Mouse (Mus musculus) CH12.LX (cell line): ENCODE measurements around the gene Runx3. TPM values are rescaled to one million over a fixed set of nuclear protein-coding genes. Genes with fewer than 3 reads are reported as not detected.

Experiments
- DNase-seq: peaks from one replicate; pipeline ENCODE4 v3.0.0-alpha.2; 2013; ENCODE audit errors: extremely low read depth
- H3K27ac ChIP-seq: 2 replicates; pipeline ENCODE4 v1.5.1; 2012; ENCODE audit warnings: low read depth, mild to moderate bottlenecking, control low read depth, moderate library complexity; ENCODE audit not compliant: insufficient read depth
- H3K27me3 ChIP-seq: replicated peaks from 2 replicates; pipeline ENCODE3; 2012; ENCODE audit warnings: inconsistent platforms
- H3K36me3 ChIP-seq, 2 experiments: replicated peaks in 1 of 2; 2 replicates each; pipeline versions ENCODE3 to v1.6.1; 2012; ENCODE audit warnings: inconsistent platforms in 1 of 2, low read length in 1 of 2, mild to moderate bottlenecking in 1 of 2, mixed read lengths in 1 of 2, moderate library complexity in 1 of 2; ENCODE audit not compliant: control insufficient read depth in 1 of 2, insufficient read depth in 1 of 2
- H3K4me1 ChIP-seq, 2 experiments: 2 replicates each; pipeline ENCODE4 v1.6.1; 2012; ENCODE audit warnings: inconsistent platforms in 1 of 2, moderate library complexity in 1 of 2; ENCODE audit not compliant: insufficient read depth in 2 of 2, control insufficient read depth in 1 of 2
- H3K4me2 ChIP-seq: 2 replicates; pipeline ENCODE4 v1.6.1; 2012; ENCODE audit warnings: low read depth, mild to moderate bottlenecking, control low read depth; ENCODE audit not compliant: poor library complexity, insufficient read depth, severe bottlenecking
- H3K4me3 ChIP-seq, 3 experiments: fragments of 150-350 bp in 1 of 3; sonication (generic) in 1 of 3; replicated peaks in 1 of 3; 2 replicates each; pipeline versions ENCODE3 to v1.5.1; 2011 to 2012; ENCODE audit warnings: low read depth in 2 of 3, low read length in 2 of 3, mild to moderate bottlenecking in 2 of 3, moderate library complexity in 2 of 3, control low read depth in 1 of 3, improper control_type of control experiment in 1 of 3, inconsistent platforms in 1 of 3, mixed read lengths in 1 of 3; ENCODE audit not compliant: poor library complexity in 1 of 3
- H3K79me2 ChIP-seq: replicated peaks from 2 replicates; pipeline ENCODE4 v1.6.1; 2012; ENCODE audit warnings: mild to moderate bottlenecking, moderate library complexity; ENCODE audit not compliant: control insufficient read depth, poor library complexity, insufficient read depth, severe bottlenecking; ENCODE audit errors: extremely low read depth
- H3K9ac ChIP-seq: 2 replicates; pipeline ENCODE4 v1.6.1; 2012; ENCODE audit warnings: low read depth, mild to moderate bottlenecking, control low read depth, moderate library complexity; ENCODE audit not compliant: insufficient read depth
- H3K9me3 ChIP-seq: replicated peaks from 2 replicates; pipeline ENCODE3; 2012; ENCODE audit warnings: low read length, inconsistent platforms, mixed read lengths
- BHLHE40 ChIP-seq: IDR thresholded peaks from 2 replicates; pipeline ENCODE4 v1.6.1; 2011; ENCODE audit warnings: mild to moderate bottlenecking, low read depth, low read length, improper control_type of control experiment
- CHD2 ChIP-seq: IDR thresholded peaks from 2 replicates; pipeline ENCODE4 v1.6.1; 2011; ENCODE audit warnings: low read length, improper control_type of control experiment
- CTCF ChIP-seq, 2 experiments: IDR thresholded peaks in 1 of 2; conservative IDR thresholded peaks in 1 of 2; 2 replicates each; pipeline ENCODE4 v1.5.1; 2011 to 2012; ENCODE audit warnings: low read depth in 2 of 2, low read length in 2 of 2, improper control_type of control experiment in 1 of 2, inconsistent platforms in 1 of 2, mild to moderate bottlenecking in 1 of 2, moderate library complexity in 1 of 2
- ELF1 ChIP-seq: IDR thresholded peaks from 2 replicates; pipeline ENCODE4 v1.6.1; 2014; ENCODE audit warnings: low read depth, mild to moderate bottlenecking, inconsistent platforms, low read length, improper control_type of control experiment
- ETS1 ChIP-seq: conservative IDR thresholded peaks from 2 replicates; pipeline ENCODE4 v1.6.1; 2012; ENCODE audit warnings: low read depth, mild to moderate bottlenecking, inconsistent platforms, low read length, improper control_type of control experiment, moderate library complexity
- GABPA ChIP-seq: IDR thresholded peaks from 2 replicates; pipeline ENCODE4 v1.6.1; 2012; ENCODE audit warnings: low read depth, low read length, improper control_type of control experiment, inconsistent platforms; ENCODE audit not compliant: insufficient replicate concordance
- HCFC1 ChIP-seq: IDR thresholded peaks from 2 replicates; pipeline ENCODE4 v1.6.1; 2012; ENCODE audit warnings: low read depth, mild to moderate bottlenecking, inconsistent platforms, low read length, improper control_type of control experiment
- IRF4 ChIP-seq: IDR thresholded peaks from 2 replicates; pipeline ENCODE4 v1.6.1; 2014; ENCODE audit warnings: low read depth, mild to moderate bottlenecking, inconsistent platforms, low read length, improper control_type of control experiment
- JUND ChIP-seq: conservative IDR thresholded peaks from 2 replicates; pipeline ENCODE4 v1.6.1; 2011; ENCODE audit warnings: low read depth, low read length, improper control_type of control experiment
- KAT2A ChIP-seq: IDR thresholded peaks from 2 replicates; pipeline ENCODE4 v1.6.1; 2012; ENCODE audit warnings: low read length, improper control_type of control experiment, inconsistent platforms; ENCODE audit not compliant: insufficient replicate concordance
- MAZ ChIP-seq: IDR thresholded peaks from 2 replicates; pipeline ENCODE4 v1.6.1; 2012; ENCODE audit warnings: low read depth, mild to moderate bottlenecking, inconsistent platforms, low read length, improper control_type of control experiment, moderate library complexity
- MEF2A ChIP-seq: IDR thresholded peaks from 2 replicates; pipeline ENCODE4 v1.6.1; 2014; ENCODE audit warnings: low read depth, mild to moderate bottlenecking, inconsistent platforms, low read length, improper control_type of control experiment, borderline replicate concordance
- MXI1 ChIP-seq: IDR thresholded peaks from 2 replicates; pipeline ENCODE4 v1.6.1; 2011; ENCODE audit warnings: mild to moderate bottlenecking, low read depth, low read length, improper control_type of control experiment
- NELFE ChIP-seq: IDR thresholded peaks from 2 replicates; pipeline ENCODE4 v1.6.1; 2011; ENCODE audit warnings: low read depth, low read length, improper control_type of control experiment
- NRF1 ChIP-seq: IDR thresholded peaks from 2 replicates; pipeline ENCODE4 v1.6.1; 2014; ENCODE audit warnings: low read depth, mild to moderate bottlenecking, inconsistent platforms, low read length, improper control_type of control experiment, moderate library complexity
- RAD21 ChIP-seq: IDR thresholded peaks from 2 replicates; pipeline ENCODE4 v1.6.1; 2011; ENCODE audit warnings: low read depth, mild to moderate bottlenecking, low read length, improper control_type of control experiment, moderate library complexity
- SIN3A ChIP-seq: IDR thresholded peaks from 2 replicates; pipeline ENCODE4 v1.6.1; 2012; ENCODE audit warnings: low read length, improper control_type of control experiment, inconsistent platforms
- TCF12 ChIP-seq: IDR thresholded peaks from 2 replicates; pipeline ENCODE4 v1.6.1; 2014; ENCODE audit warnings: low read depth, mild to moderate bottlenecking, inconsistent platforms, low read length, improper control_type of control experiment
- UBTF ChIP-seq: IDR thresholded peaks from 2 replicates; pipeline ENCODE4 v1.6.1; 2012; ENCODE audit warnings: low read depth, mild to moderate bottlenecking, inconsistent platforms, low read length, improper control_type of control experiment, moderate library complexity
- USF1 ChIP-seq: IDR thresholded peaks from 2 replicates; pipeline ENCODE4 v1.6.1; 2014; ENCODE audit warnings: low read depth, mild to moderate bottlenecking, inconsistent platforms, low read length, improper control_type of control experiment
- ZC3H11A ChIP-seq: IDR thresholded peaks from 2 replicates; pipeline ENCODE4 v1.6.1; 2012; ENCODE audit warnings: low read depth, mild to moderate bottlenecking, inconsistent platforms, low read length, improper control_type of control experiment
- ZKSCAN1 ChIP-seq: IDR thresholded peaks from 2 replicates; pipeline ENCODE4 v1.6.1; 2012; ENCODE audit warnings: low read depth, inconsistent platforms, low read length, improper control_type of control experiment, borderline replicate concordance
- ZMIZ1 ChIP-seq: IDR thresholded peaks from 2 replicates; pipeline ENCODE4 v1.6.1; 2012; ENCODE audit warnings: low read depth, mild to moderate bottlenecking, inconsistent platforms, low read length, improper control_type of control experiment
- dilution Hi-C: fragments of 300-500 bp; cut with MboI; formaldehyde crosslinking; loops from 2 replicates; pipeline ENCODE4 v1.14.3; 2020; ENCODE audit warnings: low sequenced_read_pairs; ENCODE audit not compliant: extremely low pct_unique_long_range_greater_than_20kb, extremely low pct_ligation_motif_present
- in situ Hi-C: fragments of 300-500 bp; cut with MboI; formaldehyde crosslinking; loops from 3 replicates; pipeline ENCODE4 v1.14.3; 2019; ENCODE audit warnings: low sequenced_read_pairs, low pct_ligation_motif_present, low pct_unique_long_range_greater_than_20kb, mixed read lengths
- polyA plus RNA-seq: library from polyadenylated mRNA; unstranded; fragments of >175 nt; gene quantifications from 2 replicates; pipeline ENCODE4 v1.2.1, GENCODE M21; 2012; ENCODE audit warnings: low read depth; ENCODE audit not compliant: insufficient read length
- total RNA-seq, 2 experiments: library from RNA; depleted of rRNA; stranded (reverse); fragments of 300-350 nt in 1 of 2; fragments of >200 nt in 1 of 2; gene quantifications; 2 replicates each; pipeline ENCODE4 v1.2.3; 2012 to 2014

Gene Runx3
- total and polyA plus RNA-seq, 3 experiments = 5.0 to 61.1 (median 19.7) TPM

DNA sequence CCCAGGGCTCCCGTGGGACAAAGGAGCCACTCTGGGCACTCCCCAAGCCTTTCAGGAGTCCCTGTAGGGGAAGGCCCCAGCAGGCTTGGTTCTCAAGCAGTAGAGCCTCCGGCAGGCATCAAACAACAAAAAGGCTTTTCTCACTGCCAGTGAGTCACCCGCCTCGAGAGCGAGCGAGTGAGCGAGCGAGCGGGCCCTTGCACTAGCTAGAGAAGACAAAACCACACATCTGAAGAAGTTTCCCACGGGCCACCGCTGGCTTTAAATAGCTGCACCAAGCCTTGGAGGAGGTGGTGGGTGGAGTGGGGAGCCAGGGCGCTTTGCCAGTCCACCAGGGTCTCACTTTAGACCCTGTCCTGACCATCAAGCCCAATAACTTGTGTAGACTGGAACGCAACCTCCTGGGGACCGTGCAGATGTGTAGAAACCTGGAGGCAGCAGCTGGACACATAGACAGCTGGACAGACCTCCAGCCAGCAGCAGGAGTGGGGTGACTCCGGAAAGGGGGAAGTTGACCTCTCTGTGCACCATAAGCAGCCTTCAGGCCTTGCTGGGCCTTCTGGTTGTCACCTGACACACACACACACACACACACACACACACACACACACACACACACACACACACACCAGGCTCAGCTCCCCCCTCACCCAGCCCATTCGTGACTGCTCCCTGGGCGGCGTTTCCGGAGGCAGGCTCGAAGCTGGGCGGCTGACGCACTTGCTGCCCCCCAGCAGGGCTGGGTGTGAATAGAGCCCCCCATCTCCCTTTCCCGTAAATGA lies 40.4 kb upstream of the Runx3 start:
- peaks cover 44 to 74% of the 10 kb centered on the region in 2 experiments for H3K4me1 ChIP-seq
- in situ Hi-C loops (loop anchor here (10.0 kb wide), 1 partner anchor 235 kb away; no protein-coding TSS in a partner anchor), dilution Hi-C loops (no loop called here)
- H3K9me3 ChIP-seq = no peaks in the 10 kb centered on the region
- no peaks in the 10 kb centered on the region for H3K79me2 ChIP-seq
- no peak overlapping the region for H3K9ac ChIP-seq
- H3K4me2 ChIP-seq = peak overlapping the region; percentile 47; the same call in 1 of the 2 replicates
- peak overlapping the region; percentile 7; the same call in 1 of the 2 replicates for H3K27ac ChIP-seq
- no peaks in the 10 kb centered on the region for H3K27me3 ChIP-seq
- H3K36me3 ChIP-seq = no peaks in the 10 kb centered on the region
- no peak overlapping the region for H3K4me3 ChIP-seq
- peak; percentile 68 for DNase-seq
- TF ChIP-seq ELF1 (no peak), UBTF (peak; percentile 51; the same call in 1 of the 2 replicates), ETS1 (peak; percentile 78), MEF2A (peak; percentile 50; the same call in 1 of the 2 replicates), IRF4 (peak; percentile 66; the same call in 1 of the 2 replicates), NELFE (no peak), BHLHE40 (peak; percentile 72), KAT2A (no peak)

GRCm38 (mm10) chr4:135080641-135080920 lies 39.9 kb upstream of the Runx3 start:
- in situ Hi-C loops = no loop called here
- Histone ChIP-seq H3K4me3 (no peak overlapping the region), H3K36me3 (no peaks in the 10 kb centered on the region), H3K9me3 (no peaks in the 10 kb centered on the region), H3K9ac (no peak overlapping the region), H3K79me2 (no peaks in the 10 kb centered on the region), H3K27ac (no peak overlapping the region), H3K4me2 (no peak overlapping the region), H3K27me3 (no peaks in the 10 kb centered on the region), H3K4me1 (peaks cover 48 to 74% of the 10 kb centered on the region in 2 experiments)
- dilution Hi-C loops = no loop called here
- DNase-seq = no peak
- no peak for TF ChIP-seq NRF1
- TF ChIP-seq TCF12 = no peak
- no peak for TF ChIP-seq IRF4
- TF ChIP-seq GABPA = no peak
- TF ChIP-seq UBTF = no peak

GRCm38 (mm10) chr4:135083089-135083488 lies 37.4 kb upstream of the Runx3 start:
- Histone ChIP-seq H3K4me2 (no peak overlapping the region), H3K27ac (no peak overlapping the region)
- dilution Hi-C loops = no loop called here

More at GRCm38 (mm10) chr4:135083089-135083488, 37.4 kb upstream of the Runx3 start:
- Histone ChIP-seq H3K27me3 (no peaks in the 10 kb centered on the region), H3K36me3 (no peaks in the 10 kb centered on the region), H3K4me1 (peaks cover 33 to 63% of the 10 kb centered on the region in 2 experiments), H3K4me3 (no peak overlapping the region), H3K9ac (no peak overlapping the region), H3K9me3 (peaks cover 3% of the 10 kb centered on the region), H3K79me2 (no peaks in the 10 kb centered on the region)
- no peak for TF ChIP-seq ETS1
- TF ChIP-seq GABPA = no peak
- TF ChIP-seq HCFC1 = no peak
- TF ChIP-seq MXI1 = no peak
- TF ChIP-seq ZC3H11A = no peak
- TF ChIP-seq USF1 = no peak
- no peak for TF ChIP-seq SIN3A
- TF ChIP-seq CTCF (conservative IDR thresholded peaks at IDR 0.05 in 1 of 2, IDR thresholded peaks at IDR 0.05 in 1 of 2; ENCODE audit: low read depth in 2 of 2, low read length in 2 of 2) = no peak
- TF ChIP-seq JUND = no peak
- no peak for TF ChIP-seq ELF1
- no peak for TF ChIP-seq BHLHE40
- no peak for TF ChIP-seq UBTF
- no peak for TF ChIP-seq MAZ
- no peak for TF ChIP-seq ZMIZ1
- TF ChIP-seq RAD21 = no peak
- no peak for TF ChIP-seq ZKSCAN1
- TF ChIP-seq CHD2 = no peak
- TF ChIP-seq NELFE = no peak
- in situ Hi-C loops = no loop called here
- no peak for DNase-seq
